Mouse (Mus musculus): ENCODE results near the gene Aldoc.
"Not testable (repeated sequence)": the region's sequence is repeated elsewhere in the genome, so short reads cannot be mapped to it uniquely, and the experiment has no call there.

Aldoc gene

GRCm38 (mm10) chr11:78322860-78323259 lies at the start of gene Aldoc:
Gene Aldoc, plus strand, starts transcription at chr11:78322968.
- DNase-seq, result peak; percentile 95

DNA sequence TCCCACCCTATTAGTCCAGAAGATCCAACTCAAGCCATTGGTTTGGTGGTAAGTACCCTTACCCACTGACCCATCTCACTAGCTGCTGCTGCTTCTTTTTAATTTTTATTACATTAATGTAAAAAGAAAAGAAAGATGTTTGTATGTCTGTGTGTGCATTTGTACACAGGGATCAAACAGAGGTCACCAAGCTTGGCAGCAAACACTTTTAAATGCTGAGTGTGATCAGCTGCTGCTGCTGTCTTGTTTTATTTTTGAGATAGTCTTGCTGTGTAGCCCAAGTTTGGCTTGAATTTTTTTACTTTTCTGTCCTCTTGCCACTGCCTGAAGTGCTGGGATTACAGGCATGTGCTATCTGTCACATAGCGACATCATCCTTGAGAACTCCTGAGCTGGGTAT lies 47.2 kb upstream of the Aldoc start:
- DNase-seq, result no peak

DNA sequence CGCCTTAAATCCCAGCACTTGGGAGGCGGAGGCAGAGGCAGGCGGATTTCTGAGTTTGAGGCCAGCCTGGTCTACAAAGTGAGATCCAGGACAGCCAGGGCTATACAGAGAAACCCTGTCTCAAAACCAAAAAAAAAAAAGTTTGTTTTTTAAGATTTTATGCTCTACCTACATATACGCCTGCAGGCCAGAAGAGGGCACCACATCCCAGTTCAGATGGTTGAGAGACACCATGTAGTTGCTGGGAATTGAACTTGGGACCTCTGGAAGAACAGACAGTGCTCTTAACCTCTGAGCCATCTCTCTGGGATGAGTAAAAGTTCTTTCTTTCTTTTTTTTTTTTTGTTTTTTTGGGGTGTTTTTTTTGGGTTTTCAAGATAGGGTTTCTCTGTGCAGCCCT lies 46.6 kb upstream of the Aldoc start:
- not testable (repeated sequence) for DNase-seq

GRCm38 (mm10) chr11:78278853-78279252 lies 43.9 kb upstream of the Aldoc start:
- DNase-seq, result no peak

DNA sequence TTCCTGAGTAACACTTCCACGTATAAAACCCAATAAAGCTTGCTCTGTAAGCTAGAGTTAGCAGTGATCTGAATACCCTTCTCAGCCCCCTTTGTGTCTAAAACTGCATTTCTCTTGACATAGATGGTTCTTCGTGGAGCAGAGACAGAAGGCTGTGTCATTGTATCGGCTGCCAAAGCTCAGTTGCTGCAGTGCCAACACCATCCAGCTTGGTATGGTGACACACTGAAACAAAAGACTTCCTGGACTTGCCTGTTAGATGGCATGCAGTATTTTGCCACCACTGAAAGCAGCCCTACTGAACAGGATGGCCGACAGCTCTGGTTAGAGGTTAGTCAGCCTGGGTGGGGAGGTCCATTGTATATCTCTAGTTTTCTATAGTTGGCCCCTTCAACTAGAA lies 43.2 kb upstream of the Aldoc start:
- no peak for DNase-seq

- DNase-seq, result no peak
These were observed 33.5 kb upstream of the Aldoc start for GRCm38 (mm10) chr11:78289146-78289763.

GRCm38 (mm10) chr11:78290654-78291053 lies 32.1 kb upstream of the Aldoc start, which contains the start of gene BC030499:
Gene BC030499, plus strand, starts transcription at chr11:78290841.
- no peak for DNase-seq

DNA sequence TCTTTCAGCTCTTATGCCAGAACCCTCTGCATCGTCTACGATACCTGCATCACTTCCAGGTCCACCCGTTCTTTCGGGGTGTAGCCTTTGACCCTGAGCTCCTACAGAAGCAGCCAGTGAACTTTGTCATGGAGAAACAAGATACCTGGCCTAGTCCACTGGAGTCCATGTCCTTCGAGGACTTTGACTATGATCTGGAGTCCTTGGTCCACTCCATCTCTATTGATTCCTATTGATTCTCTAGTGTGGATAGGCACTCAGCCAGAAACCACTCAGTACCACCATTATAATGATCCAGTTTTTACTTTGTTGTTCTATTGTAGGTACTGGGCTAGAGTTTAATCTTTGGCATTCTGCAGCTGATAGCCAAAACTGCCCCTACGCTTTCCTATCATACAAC lies 28.2 kb upstream of the Aldoc start:
- no peak for DNase-seq

DNA sequence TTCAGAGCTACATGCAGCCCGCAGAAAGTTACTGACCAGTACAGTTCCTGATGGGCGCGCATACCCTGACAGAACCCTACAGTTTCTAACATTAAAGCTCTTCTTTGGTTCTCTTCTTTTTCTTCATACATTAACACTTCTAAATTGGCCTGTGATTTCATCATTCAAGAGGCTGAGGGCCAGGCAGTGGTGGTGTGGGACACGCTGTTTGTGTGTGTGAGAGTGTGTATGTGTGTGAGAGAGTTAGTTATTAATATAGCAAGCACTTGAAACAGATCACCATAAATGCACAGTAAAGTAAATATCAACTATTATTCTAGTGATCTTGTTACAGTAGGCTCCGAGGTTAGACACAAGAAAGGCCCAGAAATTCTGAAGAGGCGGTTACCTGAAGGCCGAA lies 21.9 kb upstream of the Aldoc start:
- DNase-seq, result no peak

DNA sequence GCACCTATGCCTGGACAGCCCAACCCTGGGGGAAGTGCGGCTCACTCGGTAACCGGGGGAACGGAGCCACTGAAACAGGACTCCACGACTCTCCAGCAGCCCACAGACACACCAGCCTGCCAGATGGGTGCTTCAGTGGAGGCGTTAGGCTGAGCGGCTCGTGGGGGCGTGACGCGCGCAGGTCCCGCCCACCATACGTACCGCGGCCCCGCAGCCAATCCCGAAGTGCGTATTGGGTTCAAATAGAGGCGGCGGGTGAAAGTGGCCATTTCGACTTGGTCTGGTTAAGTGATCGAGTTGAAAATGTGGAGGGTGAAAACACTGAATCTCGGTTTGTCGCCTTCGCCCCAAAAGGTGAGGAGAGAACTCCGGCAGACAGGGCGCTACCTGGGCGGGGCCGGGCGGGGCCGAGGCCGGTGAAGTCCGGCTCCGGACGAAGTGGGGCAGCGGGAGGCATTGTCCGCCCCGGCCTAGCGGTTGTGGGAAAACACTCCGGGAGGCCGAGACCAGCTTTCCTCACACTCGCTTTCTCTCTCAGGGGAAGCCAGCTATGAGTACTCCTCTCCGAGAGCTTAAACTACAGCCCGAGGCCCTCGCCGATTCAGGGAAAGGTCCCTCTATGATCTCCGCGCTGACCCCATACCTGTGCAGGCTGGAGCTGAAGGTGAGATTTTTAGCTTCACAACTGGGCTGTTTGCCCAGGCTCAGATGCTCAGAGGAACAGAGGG lies 21.2 kb upstream of the Aldoc start, which contains the start of gene Spag5:
Gene Spag5, plus strand, starts transcription at position 173 of the 728 bp plus-strand sequence.
- peak; percentile 91 for DNase-seq

GRCm38 (mm10) chr11:78305272-78305671 lies 17.5 kb upstream of the Aldoc start:
- DNase-seq, result no peak

DNA sequence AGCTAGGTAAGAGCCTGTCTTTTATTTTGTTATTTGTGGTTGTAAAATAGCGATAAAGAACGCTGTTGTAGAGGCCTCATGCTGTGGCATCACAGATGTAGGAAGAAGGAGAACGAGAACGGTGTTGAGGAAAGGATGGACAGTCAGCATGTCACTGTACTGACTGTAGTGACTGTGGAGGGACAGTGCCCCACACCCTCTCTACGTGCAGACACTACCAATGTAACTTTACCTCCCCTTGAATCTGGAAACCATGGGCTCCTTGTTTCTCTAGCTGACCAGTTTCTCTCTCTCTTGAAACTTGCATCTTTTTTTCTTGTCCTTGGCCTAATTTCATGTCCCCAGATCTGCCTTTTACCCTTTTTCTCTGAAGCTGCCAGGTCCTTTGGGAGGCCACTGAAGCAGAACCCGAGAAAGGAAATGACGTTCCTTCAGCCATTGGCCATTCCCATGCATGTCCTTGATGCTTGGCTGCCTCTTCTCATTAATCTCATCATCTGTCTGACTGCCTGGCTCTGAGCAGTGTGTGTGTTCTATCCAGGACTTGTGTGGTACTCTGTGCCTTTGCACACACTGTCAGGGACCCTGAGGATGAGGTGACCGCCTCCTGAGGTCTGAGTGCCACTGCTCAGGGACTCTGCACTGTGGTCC lies 11.8 kb upstream of the Aldoc start:
- DNase-seq, result no peak

GRCm38 (mm10) chr11:78313662-78314061 lies 9.1 kb upstream of the Aldoc start:
- no peak for DNase-seq

DNA sequence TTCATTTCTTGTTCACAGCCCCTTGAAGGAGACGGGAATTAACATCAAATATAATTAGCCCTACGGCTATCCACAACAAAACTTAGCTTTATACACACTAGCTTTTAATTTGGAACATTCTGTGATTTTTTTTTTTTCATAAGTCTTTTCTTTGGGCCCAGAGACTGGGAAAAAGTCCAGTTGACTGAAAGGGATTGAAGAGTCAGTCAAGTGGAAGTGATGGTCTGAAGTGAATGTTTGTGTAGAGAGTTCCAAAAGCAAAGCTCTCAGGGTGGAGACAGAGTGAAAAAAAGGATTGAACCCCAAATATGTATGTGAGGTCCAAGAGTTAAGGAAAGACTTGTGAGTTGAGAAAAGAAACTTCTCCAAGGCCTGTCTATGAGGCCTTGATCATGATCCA lies 4.4 kb upstream of the Aldoc start:
- no peak for DNase-seq

GRCm38 (mm10) chr11:78322076-78322831 lies 514 bp upstream of the Aldoc start:
- no peak for DNase-seq

DNA sequence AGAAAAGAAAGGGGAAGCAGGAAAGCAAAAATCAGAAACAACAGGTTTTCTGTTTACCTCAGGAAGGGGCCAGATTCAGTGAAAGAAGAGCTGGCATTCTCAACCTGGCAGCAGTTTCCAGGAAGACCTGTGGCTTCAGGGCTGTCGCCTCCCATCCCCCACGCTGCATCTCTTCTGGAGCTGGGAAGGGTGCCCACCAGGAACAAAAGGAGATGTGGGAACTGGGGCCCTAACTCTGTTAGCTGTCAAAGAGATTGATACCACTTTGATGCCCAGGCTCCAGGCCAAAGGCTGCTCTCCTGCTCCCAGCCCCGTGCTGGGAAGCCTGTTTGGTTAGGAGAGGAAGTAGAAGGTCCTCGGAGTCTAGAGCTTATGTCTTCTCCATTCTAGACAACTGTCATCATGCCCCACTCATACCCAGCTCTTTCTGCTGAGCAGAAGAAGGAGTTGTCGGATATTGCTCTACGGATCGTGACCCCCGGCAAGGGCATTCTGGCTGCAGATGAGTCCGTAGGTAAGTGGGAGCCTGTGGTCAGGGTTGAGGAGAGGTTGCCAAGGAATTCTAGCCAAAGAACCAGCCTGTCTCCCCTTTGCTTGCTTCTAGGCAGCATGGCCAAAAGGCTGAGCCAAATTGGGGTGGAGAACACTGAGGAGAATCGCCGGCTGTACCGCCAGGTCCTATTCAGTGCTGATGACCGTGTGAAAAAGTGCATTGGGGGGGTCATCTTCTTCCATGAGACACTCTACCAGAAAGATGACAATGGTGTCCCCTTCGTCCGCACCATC lies 1.4 kb downstream of the Aldoc start:
- no peak for DNase-seq

- no peak for DNase-seq
These were observed 2.2 kb downstream of the Aldoc start for GRCm38 (mm10) chr11:78324965-78325364.

DNA sequence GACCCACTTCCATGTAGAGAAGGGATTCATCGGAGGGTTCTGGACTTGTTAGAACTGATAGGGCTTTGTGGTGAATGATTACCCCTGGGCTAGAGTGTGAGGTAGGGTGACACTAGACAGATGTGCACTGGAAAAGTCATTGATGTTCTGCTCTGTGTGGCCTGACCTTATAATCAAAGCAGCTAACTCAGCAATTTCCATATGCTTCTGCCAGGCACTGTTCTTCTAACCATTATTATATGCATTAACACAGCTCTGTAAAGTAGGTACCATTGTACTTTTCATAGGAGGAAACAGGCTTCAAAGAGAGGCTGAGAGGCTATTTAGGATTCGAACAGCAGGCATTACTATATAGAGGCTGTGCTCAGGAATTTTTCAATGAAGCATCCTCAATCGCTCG lies 4.4 kb downstream of the Aldoc start:
- DNase-seq, result no peak

GRCm38 (mm10) chr11:78327634-78328511 lies 5.1 kb downstream of the Aldoc start, which contains the start of gene Pigs:
Gene Pigs, plus strand, starts transcription at chr11:78328415.
- peak; percentile 98 for DNase-seq

GRCm38 (mm10) chr11:78328512-78329056 lies 5.8 kb downstream of the Aldoc start:
- no peak for DNase-seq

- DNase-seq, result no peak
These were observed 9.9 kb downstream of the Aldoc start for GRCm38 (mm10) chr11:78332676-78333075.
